Mouse (Mus musculus): Measurements from ENCODE around the gene Trmt61a. TPM values are rescaled to one million over a fixed set of nuclear protein-coding genes. Genes with fewer than 3 reads are reported as not detected.
"Not testable (repeated sequence)": the region's sequence is repeated elsewhere in the genome, so short reads cannot be mapped to it uniquely, and the experiment has no call there.

Gene Trmt61a
- polyA plus RNA-seq (2012; rRNA removed) = 28.0 and 33.9 TPM in 2 replicates

- under 1% methylated on average over 51 of the region's 51 CpGs for WGBS
- peak; percentile 71 for DNase-seq (ENCODE audit: low read depth, low spot score)
Observed at GRCm38 (mm10) chr12:111677882-111678669, at the start of gene Trmt61a. Trmt61a (plus strand) TSS chr12:111678105.

- 48% methylated on average over 6 of the region's 6 CpGs for WGBS
- DNase-seq (ENCODE audit: low read depth, low spot score) = no peak
Observed at GRCm38 (mm10) chr12:111648061-111648645, 29.8 kb upstream of the Trmt61a start.

- WGBS = 86% methylated on average over 3 of the region's 3 CpGs
- no peak for DNase-seq (ENCODE audit: low read depth, low spot score)
Observed at GRCm38 (mm10) chr12:111652953-111653352, 25.0 kb upstream of the Trmt61a start.

GRCm38 (mm10) chr12:111653434-111653833 lies 24.5 kb upstream of the Trmt61a start:
- 33% methylated on average over 3 of the region's 3 CpGs for WGBS
- DNase-seq (ENCODE audit: low read depth, low spot score) = no peak

GRCm38 (mm10) chr12:111655695-111656094 lies 22.2 kb upstream of the Trmt61a start:
- no peak for DNase-seq (ENCODE audit: low read depth, low spot score)
- 91% methylated on average over 11 of the region's 11 CpGs for WGBS

GRCm38 (mm10) chr12:111659331-111659730 lies 18.6 kb upstream of the Trmt61a start:
- 84% methylated on average over 4 of the region's 4 CpGs for WGBS

GRCm38 (mm10) chr12:111660628-111661027 lies 17.3 kb upstream of the Trmt61a start:
- no peak for DNase-seq (ENCODE audit: low read depth, low spot score)
- WGBS = 94% methylated on average over 1 of the region's 1 CpGs

More at GRCm38 (mm10) chr12:111659331-111659730, 18.6 kb upstream of the Trmt61a start:
- no peak for DNase-seq (ENCODE audit: low read depth, low spot score)

- WGBS = 97% methylated on average over 11 of the region's 11 CpGs
- not testable (repeated sequence) for DNase-seq (ENCODE audit: low read depth, low spot score)
Observed at GRCm38 (mm10) chr12:111661554-111661953, 16.4 kb upstream of the Trmt61a start.

- WGBS = 66% methylated on average over 17 of the region's 17 CpGs
- DNase-seq (ENCODE audit: low read depth, low spot score) = no peak
Observed at GRCm38 (mm10) chr12:111663228-111664143, 14.4 kb upstream of the Trmt61a start.

GRCm38 (mm10) chr12:111664144-111664634 lies 13.7 kb upstream of the Trmt61a start:
- no peak for DNase-seq (ENCODE audit: low read depth, low spot score)
- WGBS = 42% methylated on average over 6 of the region's 6 CpGs

GRCm38 (mm10) chr12:111665041-111665880 lies 12.6 kb upstream of the Trmt61a start:
- 77% methylated on average over 13 of the region's 13 CpGs for WGBS
- DNase-seq (ENCODE audit: low read depth, low spot score) = no peak

GRCm38 (mm10) chr12:111666380-111666779 lies 11.5 kb upstream of the Trmt61a start:
- WGBS = 76% methylated on average over 13 of the region's 13 CpGs

GRCm38 (mm10) chr12:111667421-111667820 lies 10.5 kb upstream of the Trmt61a start:
- WGBS = 91% methylated on average over 5 of the region's 5 CpGs
- no peak for DNase-seq (ENCODE audit: low read depth, low spot score)

More at GRCm38 (mm10) chr12:111666380-111666779, 11.5 kb upstream of the Trmt61a start:
- no peak for DNase-seq (ENCODE audit: low read depth, low spot score)

GRCm38 (mm10) chr12:111668457-111668912 lies 9.4 kb upstream of the Trmt61a start:
- DNase-seq (ENCODE audit: low read depth, low spot score) = peak; percentile 76
- WGBS = 19% methylated on average over 8 of the region's 8 CpGs

- DNase-seq (ENCODE audit: low read depth, low spot score) = no peak
- 70% methylated on average over 23 of the region's 23 CpGs for WGBS
Observed at GRCm38 (mm10) chr12:111669000-111669788, 8.7 kb upstream of the Trmt61a start.

GRCm38 (mm10) chr12:111669961-111670360 lies 7.9 kb upstream of the Trmt61a start:
- WGBS = 84% methylated on average over 8 of the region's 8 CpGs
- no peak for DNase-seq (ENCODE audit: low read depth, low spot score)

- WGBS = 18% methylated on average over 29 of the region's 29 CpGs
- no peak for DNase-seq (ENCODE audit: low read depth, low spot score)
Observed at GRCm38 (mm10) chr12:111670371-111670971, 7.4 kb upstream of the Trmt61a start.

GRCm38 (mm10) chr12:111670976-111671375 lies 6.9 kb upstream of the Trmt61a start:
- 5% methylated on average over 35 of the region's 35 CpGs for WGBS
- no peak for DNase-seq (ENCODE audit: low read depth, low spot score)
